Mouse (Mus musculus): ENCODE measurements at regions not wholly inside any gene's neighbourhood (a gene's known extent, or its start where the extent isn't known, plus 50 kb on each side); places are given as distances from the start of the nearest gene placed in this dataset.

DNA sequence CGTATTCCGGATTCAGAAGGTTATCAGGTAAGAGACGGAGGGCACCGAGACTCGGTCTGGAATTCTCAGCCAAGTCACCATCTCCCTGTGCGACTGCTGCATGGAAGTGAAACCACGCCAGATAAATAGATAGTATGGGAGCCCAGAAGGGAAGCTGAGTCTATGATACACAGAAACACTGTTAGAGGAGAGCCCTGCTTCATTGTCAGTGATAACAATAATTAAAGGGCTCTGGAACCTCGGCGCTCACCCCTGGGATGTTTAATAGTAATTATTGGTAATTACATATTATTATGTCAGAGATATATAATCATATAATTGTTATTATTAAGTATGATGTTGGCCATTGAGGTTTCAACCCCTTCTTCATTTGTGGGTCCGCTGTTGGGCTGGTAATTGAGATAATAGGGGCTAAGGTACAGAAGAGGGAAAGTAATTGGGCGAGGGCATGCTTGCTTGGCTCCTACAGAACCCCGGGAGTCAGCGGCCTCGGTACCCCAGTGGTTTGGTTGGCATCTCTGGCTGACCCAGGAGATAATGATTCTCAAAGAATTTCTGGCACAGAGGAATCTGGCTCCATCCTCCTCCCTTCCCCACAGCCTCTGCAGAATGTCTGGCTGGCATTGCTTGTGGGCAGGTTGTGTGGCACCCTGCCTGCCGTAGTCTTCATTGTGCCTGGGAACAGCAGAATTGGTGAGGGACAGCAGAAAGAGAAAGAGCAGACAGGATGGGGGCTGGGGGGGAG lies 354.7 kb downstream of the Cog6 start:
- TF ChIP-seq CTCF (IDR thresholded peaks at IDR 0.05; ENCODE audit: borderline replicate concordance, extremely low read depth, insufficient read depth, insufficient read length) (no peak), POLR2A (IDR thresholded peaks at IDR 0.05; ENCODE audit: borderline replicate concordance, extremely low read depth, insufficient read depth, insufficient read length, poor library complexity, severe bottlenecking) (no peak)
